Mouse (Mus musculus): ENCODE measurements at regions not wholly inside any gene's neighbourhood (a gene's known extent, or its start where the extent isn't known, plus 50 kb on each side); places are given as distances from the start of the nearest gene placed in this dataset.
A peak's percentile ranks its signal among the peaks of the same experiment; 100 is the strongest.

DNA sequence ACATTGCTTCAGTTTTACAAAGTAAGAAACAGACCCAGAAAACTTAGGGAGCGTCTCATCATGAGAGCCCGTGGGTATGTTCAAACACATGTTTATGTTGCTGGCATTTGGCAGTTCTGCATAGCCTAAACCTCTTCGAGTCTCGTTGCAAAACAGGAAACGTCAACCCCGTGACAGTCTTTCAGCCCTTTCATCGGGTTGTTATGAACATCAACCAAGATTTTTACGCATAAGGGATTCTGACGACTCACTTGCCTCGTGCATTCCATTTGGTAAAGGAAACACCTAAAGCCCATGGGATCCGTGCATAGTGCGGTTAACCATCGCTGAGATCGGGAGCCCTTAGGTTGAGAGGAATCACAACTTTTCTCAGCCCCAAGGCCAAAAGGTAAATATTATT lies 115.7 kb downstream of the Gpam start:
- no peak for DNase-seq (ENCODE audit: low spot score)

DNA sequence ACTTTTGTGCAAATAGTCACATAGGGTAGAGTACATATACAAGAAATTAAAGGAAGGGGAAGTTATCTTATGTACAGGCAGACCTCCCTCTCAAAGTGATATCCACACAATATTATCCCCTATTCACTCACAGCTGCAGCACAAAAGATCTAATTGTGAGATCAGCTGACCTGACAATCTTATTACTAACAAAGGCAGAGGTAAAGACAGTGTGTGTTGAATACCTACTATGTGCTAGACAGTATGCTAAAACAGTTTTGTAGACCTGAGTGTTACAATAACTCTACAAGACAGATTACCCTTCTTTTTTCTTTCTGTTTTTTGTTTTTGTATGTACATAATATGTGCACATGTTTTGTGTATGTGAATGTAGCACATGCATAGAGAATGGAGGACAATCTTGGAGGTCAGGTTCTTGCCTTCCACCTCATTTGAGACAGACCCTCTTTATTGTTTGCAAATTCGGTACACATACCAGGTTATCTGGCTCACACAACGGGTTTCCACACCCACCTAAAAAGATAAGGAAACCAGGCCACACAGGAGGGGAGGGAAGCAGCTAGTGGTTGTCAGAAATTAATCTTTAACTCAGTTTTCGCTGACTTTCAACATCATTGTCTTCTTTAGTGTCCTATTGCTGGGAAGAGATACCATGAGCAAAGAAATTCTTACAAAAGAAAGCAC lies 118.4 kb downstream of the Gpam start:
- no peak for DNase-seq (ENCODE audit: low spot score)

DNA sequence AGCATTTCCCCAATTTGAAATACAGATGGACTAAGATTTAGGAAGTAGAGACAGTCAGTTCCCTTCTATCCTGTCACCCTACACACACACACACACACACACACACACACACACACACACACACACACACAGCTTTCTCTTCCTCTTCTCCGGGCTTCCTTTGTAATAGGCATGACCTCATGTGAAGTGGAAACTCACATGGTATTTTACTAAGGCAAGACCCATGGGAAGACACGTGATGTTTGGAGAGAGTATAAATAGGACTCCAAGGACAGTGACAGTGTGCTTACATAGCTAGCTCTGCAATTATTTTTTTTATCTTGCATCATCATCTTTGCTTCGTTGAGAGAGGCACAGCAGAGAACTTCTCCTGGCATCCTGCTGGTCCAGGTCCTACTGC lies 137.1 kb downstream of the Gpam start:
- DNase-seq (ENCODE audit: low spot score): no peak

DNA sequence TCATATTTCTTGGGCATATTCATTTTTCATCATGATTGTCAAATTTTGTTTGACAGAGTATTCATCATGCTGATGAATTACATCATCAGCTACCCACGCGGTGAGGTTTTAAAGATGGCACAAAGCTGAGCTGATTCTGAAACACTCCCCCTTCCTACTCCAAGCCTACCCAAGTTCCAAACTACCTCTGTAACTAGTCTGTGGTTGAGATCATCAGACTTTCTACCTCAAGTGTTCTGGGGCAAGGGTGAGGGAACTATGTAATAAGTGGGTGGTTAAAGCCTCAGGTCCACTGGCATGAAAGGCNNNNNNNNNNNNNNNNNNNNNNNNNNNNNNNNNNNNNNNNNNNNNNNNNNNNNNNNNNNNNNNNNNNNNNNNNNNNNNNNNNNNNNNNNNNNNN lies 142.5 kb downstream of the Gpam start:
- peak; percentile 23 for DNase-seq (ENCODE audit: low spot score)

DNA sequence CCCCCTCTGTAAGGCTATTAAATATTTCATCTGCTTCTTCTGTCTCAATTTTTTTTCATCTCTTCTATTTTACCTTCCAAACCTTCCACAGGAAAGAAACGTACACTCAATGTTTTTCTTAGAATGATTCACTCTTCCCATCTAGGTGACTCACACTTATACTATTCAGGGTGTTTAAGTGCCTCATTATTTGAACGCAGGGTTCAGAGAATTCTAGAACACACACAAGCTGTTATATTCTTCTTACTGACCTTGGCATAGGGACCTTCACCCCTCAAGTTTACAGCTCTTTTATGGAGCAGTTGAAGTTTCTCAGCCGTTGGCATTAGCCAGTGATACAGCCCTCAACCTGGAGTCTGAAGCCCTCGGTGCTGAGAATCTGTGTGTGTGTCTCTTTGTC lies 144.2 kb downstream of the Gpam start:
- no peak for DNase-seq (ENCODE audit: low spot score)

DNA sequence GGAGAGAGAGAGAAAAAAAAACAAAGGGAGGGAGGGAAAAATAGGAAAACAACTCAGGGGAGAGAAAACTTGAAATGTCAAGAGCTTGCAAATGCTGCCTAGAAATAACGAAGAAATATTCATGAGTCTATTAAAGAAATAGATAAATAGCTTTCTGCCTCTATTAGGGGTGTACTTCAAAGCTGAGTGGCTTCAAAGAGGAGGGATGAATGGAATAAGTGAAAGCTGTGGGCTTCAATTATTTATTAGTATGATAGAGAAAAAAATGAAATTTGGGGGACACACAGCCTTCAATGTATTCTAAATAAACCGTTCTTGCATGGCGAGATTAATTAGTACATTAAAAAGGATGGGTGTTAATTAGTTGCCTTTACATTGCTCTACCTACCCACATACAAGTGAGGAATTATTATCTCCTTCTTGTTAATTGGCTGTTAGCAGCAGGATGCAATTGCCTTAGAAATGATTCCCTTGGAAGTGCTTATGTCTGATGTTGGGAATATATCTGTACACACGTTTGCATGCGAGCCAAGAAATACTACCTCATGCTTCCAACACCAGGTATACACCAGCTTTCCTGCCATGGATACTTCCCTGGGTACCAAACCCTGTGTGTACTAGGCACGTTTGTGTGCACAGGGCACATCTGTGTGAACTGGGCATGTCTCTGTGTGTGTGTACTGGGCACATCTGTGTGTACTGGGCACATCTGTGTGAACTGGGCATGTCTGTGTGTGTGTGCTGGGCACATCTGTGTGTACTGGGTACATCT lies 155.4 kb downstream of the Gpam start:
- DNase-seq (ENCODE audit: low spot score): no peak

DNA sequence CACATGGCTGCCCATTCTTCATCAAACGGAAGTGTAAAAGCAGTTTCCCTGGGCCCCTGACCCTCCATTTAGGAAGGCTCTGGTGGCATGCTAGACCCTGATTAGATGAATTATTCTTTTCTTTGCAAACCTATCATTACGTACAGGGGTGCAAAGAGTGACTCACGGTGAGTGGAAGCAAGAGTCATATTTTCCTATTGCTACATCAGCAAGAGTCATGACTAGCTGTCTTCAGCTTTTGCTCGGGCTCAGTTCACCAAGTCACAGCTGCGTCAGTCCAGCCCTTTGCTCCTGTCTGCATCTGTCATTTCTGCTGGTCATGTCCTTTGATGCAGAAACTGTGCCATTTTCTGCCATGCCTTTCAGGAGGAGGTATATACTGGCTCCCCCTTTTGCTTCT lies 168.7 kb downstream of the Gpam start:
- peak; percentile 52 for DNase-seq (ENCODE audit: low spot score)

DNA sequence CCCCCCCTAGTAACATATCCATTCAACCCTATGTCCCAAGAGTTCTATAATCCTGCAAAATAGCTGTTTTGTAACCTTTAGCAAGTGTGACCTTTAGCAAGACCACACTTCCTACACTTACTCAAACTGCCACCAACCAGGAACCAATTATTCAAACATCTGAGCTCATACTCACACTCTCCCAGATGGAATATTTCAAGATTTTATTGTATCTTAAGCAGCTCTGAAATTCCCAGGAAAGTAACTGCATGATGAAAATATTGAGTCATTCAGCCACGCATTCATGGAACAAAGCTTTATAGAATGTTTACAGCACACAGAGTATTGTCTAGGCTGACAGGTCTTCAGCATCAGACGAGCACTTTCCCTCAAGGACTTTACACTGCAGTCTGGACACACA lies 171.9 kb downstream of the Gpam start:
- DNase-seq (ENCODE audit: low spot score): peak; percentile 51

DNA sequence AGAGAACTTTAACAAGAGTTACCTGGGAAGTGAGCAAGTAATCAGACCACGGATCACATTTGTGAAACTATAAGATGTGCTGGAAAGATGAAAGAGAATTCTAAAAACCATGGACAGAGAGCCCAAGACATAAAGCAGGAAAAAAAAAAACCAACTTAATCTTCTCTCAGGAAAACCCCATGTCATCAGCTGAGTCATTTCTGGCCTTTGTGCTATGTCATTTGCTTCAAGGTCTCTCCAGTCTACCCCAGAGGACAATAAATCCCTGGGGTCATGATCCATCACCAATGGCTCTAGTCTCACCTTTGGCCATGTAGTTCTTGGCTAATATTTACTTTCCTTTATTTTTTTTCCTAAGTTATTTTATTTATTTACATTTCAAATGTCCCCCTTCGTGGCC lies 174.5 kb downstream of the Gpam start:
- DNase-seq (ENCODE audit: low spot score): no peak

DNA sequence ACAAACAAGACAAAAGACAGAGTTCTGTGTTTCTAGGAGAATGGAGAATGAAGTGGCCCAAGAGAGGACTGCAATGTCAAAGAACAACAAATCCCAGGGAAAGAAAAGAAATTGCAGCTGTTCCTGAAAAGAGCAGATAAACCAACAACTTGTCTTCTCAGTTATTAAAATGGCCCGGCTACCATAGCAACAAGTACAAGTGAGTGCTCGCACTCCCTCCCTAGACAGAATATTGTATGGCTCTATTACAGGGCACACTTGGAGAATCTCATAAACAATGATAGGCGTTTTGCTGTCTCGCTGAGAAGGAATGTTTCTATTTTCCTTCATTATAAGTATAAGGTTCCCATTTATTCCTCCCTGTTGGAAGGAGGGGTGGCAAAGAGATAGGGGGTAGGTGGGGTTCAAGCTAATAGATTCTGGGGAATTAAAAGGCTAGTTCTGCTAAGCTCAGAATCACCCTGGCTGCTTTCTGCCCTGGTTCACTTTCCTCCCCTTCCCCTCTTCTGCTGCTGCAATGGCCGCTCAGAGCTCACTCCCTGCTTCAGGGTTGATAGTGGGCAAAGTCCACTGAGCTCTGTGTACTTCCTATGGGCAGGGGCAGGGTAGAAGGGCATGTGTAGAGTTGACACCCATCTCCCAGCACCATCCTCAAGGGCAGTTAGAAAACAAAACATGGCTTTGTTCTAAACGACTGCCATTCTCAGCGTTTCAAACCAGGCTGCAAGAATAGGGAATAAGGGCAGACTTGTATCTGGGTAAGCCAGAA lies 178.5 kb downstream of the Gpam start:
- DNase-seq (ENCODE audit: low spot score): no peak

DNA sequence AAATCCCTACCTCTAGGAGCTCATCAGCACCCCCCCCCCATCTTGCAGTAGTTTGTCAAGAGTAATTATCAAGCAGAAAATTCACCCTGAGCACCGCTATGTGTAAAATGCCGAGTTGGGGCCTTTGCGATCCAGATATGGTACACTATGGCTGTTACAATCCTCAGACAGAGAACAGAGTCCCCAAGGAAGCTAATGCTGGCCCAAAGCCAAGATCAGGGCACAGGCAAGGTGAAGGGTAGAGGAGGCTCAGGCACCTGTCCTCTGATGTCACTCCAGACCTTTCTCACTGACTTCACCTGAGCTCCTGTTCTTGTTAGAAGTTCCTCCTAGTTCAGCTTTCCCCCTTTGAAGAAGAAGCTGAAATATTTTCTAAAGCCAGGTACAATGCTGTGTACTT lies 179.5 kb downstream of the Gpam start:
- DNase-seq (ENCODE audit: low spot score): no peak

DNA sequence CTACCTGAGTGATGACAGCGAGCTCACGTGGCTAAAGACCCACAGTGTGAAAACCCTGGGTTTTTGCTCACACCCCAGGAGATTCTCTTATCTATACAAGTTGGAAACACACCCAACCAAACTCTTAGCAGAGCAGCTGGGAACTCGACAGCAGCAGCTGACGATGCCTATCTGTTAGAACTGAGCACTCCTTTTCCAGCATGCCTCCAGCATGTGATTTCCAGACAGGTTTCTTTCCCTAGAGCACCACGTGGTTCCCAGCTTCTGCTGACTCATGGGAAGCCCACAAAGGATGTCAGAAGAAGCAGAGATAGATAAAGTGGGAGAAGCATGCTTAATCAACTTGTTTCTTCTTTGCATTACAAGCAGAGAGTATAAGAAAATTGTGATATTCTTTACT lies 194.5 kb downstream of the Gpam start:
- DNase-seq (ENCODE audit: low spot score): no peak

DNA sequence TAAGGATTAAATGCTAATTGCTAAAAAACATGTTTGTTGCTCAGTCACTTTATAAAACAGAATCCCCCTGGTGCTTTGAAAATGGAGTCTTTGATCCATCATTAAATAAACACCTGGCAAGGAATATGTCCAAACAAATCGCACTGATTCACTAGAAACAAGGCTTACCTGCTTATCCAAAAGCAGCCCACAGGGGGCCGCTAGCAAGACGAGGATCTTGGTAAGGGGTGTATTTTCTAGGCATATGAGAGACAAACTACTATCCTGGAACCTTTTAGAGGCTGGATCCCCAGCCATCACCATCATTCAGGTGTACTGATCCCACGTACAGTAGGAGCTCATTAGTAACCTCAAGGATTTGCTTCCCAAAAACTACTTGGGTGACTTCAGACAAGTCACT lies 201.2 kb downstream of the Gpam start:
- no peak for DNase-seq (ENCODE audit: low spot score)

DNA sequence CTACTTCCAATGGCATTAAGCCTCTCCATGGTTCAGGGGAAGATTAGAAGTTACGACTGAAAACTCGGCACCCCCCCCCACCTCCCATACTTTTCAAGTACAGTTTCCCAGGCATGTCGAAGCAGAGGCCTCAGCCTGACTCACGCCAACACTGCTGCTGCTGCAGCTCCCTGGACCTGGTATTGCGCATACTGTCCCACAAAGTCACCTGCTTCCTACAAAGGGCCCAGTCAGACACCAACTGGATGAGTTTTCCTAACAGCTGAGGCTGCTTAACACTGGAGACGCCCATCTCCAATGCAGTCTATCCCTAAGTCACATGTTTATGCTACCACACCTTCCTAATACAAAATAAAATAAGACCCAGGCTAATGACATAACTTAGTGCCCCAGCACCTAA lies 207.4 kb downstream of the Gpam start:
- no peak for DNase-seq (ENCODE audit: low spot score)

DNA sequence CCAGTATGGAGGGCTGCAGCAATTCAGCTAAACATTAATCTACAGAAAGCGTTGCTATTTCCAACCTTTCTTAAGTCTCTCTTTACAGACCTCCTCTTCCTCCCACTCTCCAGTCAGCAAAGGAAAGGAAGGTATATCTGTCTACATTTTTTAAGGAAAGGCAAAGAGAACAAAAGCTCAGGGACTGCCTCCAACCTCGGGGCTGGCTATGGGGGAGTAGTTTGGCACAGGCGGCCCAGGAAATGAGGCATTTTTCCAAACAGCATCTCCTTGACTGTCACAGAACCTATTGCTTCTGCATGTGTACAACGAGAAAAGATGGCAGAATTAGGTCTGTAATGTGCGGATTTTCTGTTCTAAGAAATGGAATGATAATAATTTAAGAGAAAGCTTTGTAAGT lies 233.4 kb downstream of the Gpam start:
- DNase-seq (ENCODE audit: low spot score): no peak

DNA sequence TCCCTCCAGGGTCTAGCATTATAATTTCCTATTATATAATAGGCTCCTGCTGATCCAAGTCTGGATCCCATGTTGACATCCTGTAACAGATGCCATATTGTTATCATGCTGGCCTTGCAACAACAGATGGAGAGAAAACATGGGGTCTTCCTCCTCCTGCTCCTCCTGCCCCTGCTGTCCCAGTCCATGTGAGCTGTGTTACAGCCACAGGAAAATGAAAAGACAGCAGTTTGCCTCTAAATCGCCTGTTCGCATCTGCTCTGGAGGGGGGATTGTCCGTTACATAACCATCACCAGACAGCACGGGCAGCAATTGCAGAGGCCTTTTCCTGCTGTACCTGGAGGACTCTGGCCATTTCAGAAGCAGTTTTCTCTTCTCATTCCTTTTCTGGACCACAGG lies 260.0 kb downstream of the Gpam start:
- no peak for DNase-seq (ENCODE audit: low spot score)

DNA sequence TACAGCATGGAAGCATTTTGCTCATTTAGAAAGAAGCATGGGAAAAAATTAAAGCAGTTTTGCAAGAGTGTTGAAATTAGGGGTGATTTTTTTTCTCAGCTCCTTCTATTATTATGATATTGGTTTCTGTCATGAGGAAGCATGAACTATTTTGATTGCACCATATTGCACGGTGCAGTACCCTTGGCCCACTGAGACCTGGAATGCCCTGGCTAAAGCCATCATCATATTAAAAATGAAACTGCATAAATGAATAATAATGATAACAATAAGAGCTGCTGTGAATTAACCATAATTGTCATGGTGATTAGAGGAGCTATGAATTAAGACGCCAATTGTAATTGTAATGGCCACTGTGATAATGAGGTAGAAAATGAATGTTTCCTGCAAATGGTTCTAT lies 271.8 kb downstream of the Gpam start:
- DNase-seq (ENCODE audit: low spot score): peak; percentile 29

DNA sequence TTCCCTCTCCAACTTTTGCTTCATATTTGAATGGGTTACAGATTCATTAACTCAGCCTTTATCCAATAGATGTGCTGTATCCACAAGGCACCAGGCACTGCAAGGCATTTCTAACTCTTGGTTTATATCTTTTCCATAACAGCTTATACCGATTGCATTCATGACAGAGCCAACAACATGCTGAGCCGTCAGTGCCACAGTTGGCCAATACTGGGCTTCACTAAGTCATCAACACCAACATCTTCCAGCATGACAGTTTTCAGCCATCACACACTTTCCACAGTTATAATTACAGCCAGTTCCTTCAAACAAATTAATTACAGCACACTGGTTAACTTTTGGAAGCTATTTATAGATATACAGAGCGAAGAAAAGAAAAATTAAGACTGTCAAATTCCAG lies 288.8 kb downstream of the Gpam start:
- DNase-seq (ENCODE audit: low spot score): no peak

DNA sequence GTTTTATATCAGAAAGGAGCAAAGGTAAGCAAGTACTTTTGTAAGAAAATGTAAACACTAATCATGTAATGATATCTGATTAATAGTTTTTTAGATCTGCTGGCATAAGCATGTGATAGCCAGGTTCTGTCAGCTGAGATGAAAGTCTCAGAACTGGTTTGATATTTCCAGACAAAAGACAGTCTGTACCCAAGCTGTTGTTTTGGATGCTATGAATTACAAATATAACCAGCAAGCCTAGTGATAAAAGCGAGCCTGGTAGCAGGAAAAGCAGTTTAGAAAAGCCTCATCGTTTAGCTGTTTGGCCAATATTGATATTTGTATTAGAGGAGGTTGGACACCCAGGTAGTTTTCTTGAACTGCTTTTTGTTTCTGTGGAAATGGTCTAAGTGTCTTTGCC lies 290.6 kb downstream of the Gpam start:
- DNase-seq (ENCODE audit: low spot score): no peak

DNA sequence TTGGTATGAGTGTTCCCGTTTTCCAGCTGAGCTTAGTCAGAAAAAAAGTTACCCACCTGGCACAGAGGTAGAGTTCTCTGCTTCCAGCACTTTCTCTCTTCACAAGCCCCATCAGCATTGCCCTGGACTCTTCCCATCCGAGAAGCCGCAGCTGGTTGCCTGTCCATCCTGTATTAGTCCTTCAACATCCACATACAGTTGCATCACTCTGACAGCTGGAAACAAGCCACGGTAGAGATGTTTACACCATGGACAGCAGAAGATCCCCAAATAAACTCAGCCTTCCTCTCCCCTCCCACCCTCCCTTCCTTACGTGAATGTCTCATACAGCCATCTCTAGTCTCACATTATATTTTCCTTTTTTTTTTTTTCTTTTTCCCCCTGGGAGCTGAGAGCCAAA lies 304.9 kb downstream of the Gpam start:
- DNase-seq (ENCODE audit: low spot score): no peak

DNA sequence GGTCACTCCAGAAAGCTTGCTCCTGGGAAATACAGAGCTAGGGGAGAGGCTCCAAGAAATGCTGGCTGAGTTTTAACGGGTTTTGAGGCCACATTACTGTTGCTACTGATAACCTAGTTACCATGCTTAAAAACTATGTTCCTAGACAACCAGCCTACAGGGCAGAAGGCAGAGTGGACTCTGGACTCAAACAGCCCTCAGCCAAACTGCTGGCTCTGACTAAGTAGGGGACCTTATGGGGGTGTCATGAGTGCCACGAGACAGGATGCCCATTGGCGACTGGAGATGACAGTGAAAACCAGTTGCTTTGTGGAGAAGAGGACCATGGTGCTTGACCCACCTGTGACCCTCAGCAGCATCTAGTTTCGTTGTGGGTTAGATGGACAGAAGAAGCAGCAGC lies 306.5 kb downstream of the Gpam start:
- peak; percentile 16 for DNase-seq (ENCODE audit: low spot score)

DNA sequence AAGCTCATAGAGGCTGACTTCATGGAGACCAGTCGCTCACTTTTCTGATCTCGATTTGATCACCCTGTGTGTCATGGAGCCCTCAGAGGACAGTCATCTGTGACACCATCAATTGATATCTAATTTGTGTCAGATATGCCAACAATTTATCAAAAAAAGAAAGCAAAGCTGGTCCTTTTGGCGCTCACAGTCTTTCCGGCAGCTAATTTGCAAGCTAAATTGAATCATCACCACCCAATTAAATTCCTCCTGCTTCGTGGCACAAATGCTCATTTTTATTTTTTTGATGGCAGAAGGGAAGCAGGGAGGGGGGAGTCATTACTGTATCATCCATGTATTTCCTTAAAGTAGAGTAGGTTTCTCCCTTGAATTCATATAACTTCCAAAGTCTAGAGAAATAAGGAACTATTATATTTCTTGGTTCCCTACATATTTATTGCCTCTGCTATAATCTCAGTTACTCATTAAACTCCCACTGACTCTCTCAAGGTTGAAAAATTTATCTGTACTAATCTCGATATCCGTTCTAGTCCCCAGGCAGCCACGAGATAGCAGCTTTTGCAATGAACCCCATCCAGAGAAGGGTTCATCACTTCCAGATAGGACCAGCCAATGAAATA lies 325.8 kb downstream of the Gpam start:
- DNase-seq (ENCODE audit: low spot score): no peak

DNA sequence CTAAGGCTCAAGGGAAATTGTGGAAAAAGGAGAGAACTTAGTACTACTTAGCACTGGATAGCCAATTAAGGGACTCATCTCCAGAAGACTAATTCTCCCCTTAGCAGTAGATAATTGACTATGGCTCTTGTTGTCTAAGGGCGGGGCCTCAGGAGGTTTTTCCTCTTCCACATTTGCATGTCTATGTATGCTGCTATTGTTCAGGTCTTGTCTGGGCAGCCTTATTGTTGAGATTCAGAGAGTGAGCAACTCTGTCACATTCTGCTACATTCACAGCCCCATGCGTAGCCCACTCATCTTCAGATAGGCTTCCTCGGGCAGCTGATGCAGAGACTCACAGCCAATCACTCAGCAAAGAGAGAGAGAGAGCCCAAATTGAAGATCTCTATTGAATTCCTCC lies 339.9 kb downstream of the Gpam start:
- DNase-seq (ENCODE audit: low spot score): no peak
